Mouse (Mus musculus) embryonic fibroblast, embryonic 13.5 days (primary cell): ENCODE measurements around the gene AC129217.1.

Experiments
- CTCF ChIP-seq: IDR thresholded peaks from 2 replicates; pipeline ENCODE4 v1.5.1; 2011; ENCODE audit warnings: mild to moderate bottlenecking, control low read depth, low read length, moderate library complexity, borderline replicate concordance; ENCODE audit not compliant: insufficient read depth
- POLR2A ChIP-seq: IDR thresholded peaks from 2 replicates; pipeline ENCODE4 v1.6.1; 2011; ENCODE audit warnings: low read depth, mild to moderate bottlenecking, control low read depth, low read length, moderate library complexity

DNA sequence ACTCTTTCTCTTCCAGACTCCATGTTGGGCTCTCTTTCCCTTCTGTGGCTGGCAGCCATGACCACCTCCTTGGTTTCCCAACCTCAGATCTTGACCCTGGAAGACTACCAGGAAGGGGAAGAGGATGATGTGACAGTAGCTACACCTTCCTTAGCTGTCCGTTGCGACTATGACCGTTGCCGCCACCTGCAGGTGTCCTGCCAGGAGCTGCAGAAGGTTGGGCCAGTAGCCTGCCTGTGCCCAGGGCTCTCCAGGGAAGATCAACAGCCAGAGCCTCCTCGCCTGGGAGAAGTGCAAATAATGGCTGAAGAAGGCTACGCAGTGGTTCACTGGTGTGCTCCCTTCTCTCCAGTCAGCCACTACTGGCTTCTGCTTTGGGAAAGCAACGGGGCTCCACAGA lies 22.1 kb downstream of the AC129217.1 start:
- no peak for TF ChIP-seq POLR2A
- no peak for TF ChIP-seq CTCF
